Mouse (Mus musculus) heart, embryonic 15.5 days (tissue): Measurements from ENCODE around the gene Rgs14. TPM values are rescaled to one million over a fixed set of nuclear protein-coding genes. Genes with fewer than 3 reads are reported as not detected.

Experiments
- ATAC-seq: fragments of 200-750 bp; cut with Nextera tagmentation; replicated peaks from 2 replicates; pipeline ENCODE4 v1.8.0; 2017; ENCODE audit warnings: low read depth, moderate TSS enrichment; ENCODE audit not compliant: insufficient number of reproducible peaks, insufficient read depth, low FRiP score
- H3K27ac ChIP-seq: fragments of 300-500 bp; sonication (generic); 2 replicates; pipeline ENCODE4 v1.5.1; 2015; ENCODE audit warnings: mild to moderate bottlenecking, inconsistent platforms
- H3K27me3 ChIP-seq: fragments of 300-500 bp; sonication (generic); 2 replicates; pipeline ENCODE4 v1.6.1; 2015; ENCODE audit warnings: inconsistent platforms
- H3K36me3 ChIP-seq: fragments of 300-500 bp; sonication (generic); 2 replicates; pipeline ENCODE4 v1.6.1; 2015; ENCODE audit warnings: mild to moderate bottlenecking, inconsistent platforms
- H3K4me1 ChIP-seq: fragments of 300-500 bp; sonication (generic); replicated peaks from 2 replicates; pipeline ENCODE4 v1.6.1; 2015; ENCODE audit warnings: inconsistent platforms
- H3K4me2 ChIP-seq: fragments of 300-500 bp; sonication (generic); 2 replicates; pipeline ENCODE4 v1.6.1; 2015; ENCODE audit warnings: inconsistent platforms, mild to moderate bottlenecking, moderate library complexity
- H3K4me3 ChIP-seq: fragments of 300-500 bp; sonication (generic); 2 replicates; pipeline ENCODE4 v1.5.1; 2015; ENCODE audit warnings: mild to moderate bottlenecking, inconsistent platforms
- H3K9ac ChIP-seq: fragments of 300-500 bp; sonication (generic); 2 replicates; pipeline ENCODE4 v1.6.1; 2015; ENCODE audit warnings: mild to moderate bottlenecking, inconsistent platforms
- H3K9me3 ChIP-seq: fragments of 300-500 bp; sonication (generic); replicated peaks from 2 replicates; pipeline ENCODE4 v1.6.1; 2016; ENCODE audit warnings: inconsistent platforms
- WGBS: fragments of 180-500 bp; shearing (Covaris S2); methylation state at CpG from one replicate; pipeline ENCODE4 v1.1.7; 2015; ENCODE audit warnings: mixed read lengths; 5-methylcytosine and 5-hydroxymethylcytosine counted together
- polyA plus RNA-seq: library from polyadenylated mRNA; unstranded; fragments of >200 nt; fragmentation: Nextera tagmentation; extraction: Ambion mirVana; gene quantifications from 2 replicates; pipeline ENCODE4 v1.2.1, GENCODE M21; 2015

Rgs14 gene
- polyA plus RNA-seq, 1 experiment from 2014 or later = 0.42 TPM

- H3K36me3 ChIP-seq = peaks cover 31% of the 10 kb centered on the region
- H3K4me3 ChIP-seq = peak overlapping the region; percentile 90
- no peak overlapping the region for H3K27ac ChIP-seq
Measured at GRCm38 (mm10) chr13:55361145-55361544, 8.4 kb upstream of the Rgs14 start.

GRCm38 (mm10) chr13:55361974-55362452 is 7.5 kb upstream of the Rgs14 start:
- H3K27ac ChIP-seq = peak overlapping the region; percentile 95
- peak; percentile 33 for ATAC-seq
- H3K9ac ChIP-seq = peak overlapping the region; percentile 93
- peak overlapping the region; percentile 90 for H3K4me3 ChIP-seq
- peak overlapping the region; percentile 75 for H3K4me2 ChIP-seq
- H3K9me3 ChIP-seq = no peaks in the 10 kb centered on the region
- peaks cover 21% of the 10 kb centered on the region for H3K4me1 ChIP-seq
- peaks cover 24% of the 10 kb centered on the region for H3K36me3 ChIP-seq
- WGBS = under 1% methylated on average over 32 of the region's 32 CpGs
- peaks cover 2% of the 10 kb centered on the region; the same call in 1 of the 2 replicates for H3K27me3 ChIP-seq

More at GRCm38 (mm10) chr13:55361145-55361544, 8.4 kb upstream of the Rgs14 start:
- peak overlapping the region; percentile 75 for H3K4me2 ChIP-seq
- H3K9me3 ChIP-seq = no peaks in the 10 kb centered on the region
- H3K27me3 ChIP-seq = no peaks in the 10 kb centered on the region
- peaks cover 21% of the 10 kb centered on the region for H3K4me1 ChIP-seq
- no peak for ATAC-seq
- H3K9ac ChIP-seq = peak overlapping the region; percentile 93; the same call in 1 of the 2 replicates

GRCm38 (mm10) chr13:55362453-55363060 is 7.0 kb upstream of the Rgs14 start, which contains the start of gene Lman2:
TSS of gene Lman2 (minus strand) at chr13:55362783.
- Histone ChIP-seq H3K4me3 (peak within 1 kb of the TSS; percentile 90), H3K27me3 (peaks cover 4% of the 10 kb centered on the region; the same call in 1 of the 2 replicates), H3K4me2 (peak within 1 kb of the TSS; percentile 75), H3K9me3 (no peaks in the 10 kb centered on the region), H3K36me3 (peaks cover 19% of the 10 kb centered on the region), H3K9ac (peak within 1 kb of the TSS; percentile 93), H3K27ac (peak within 1 kb of the TSS; percentile 95), H3K4me1 (peaks cover 21% of the 10 kb centered on the region)
- WGBS = under 1% methylated on average over 35 of the region's 35 CpGs
- peak; percentile 98 for ATAC-seq

GRCm38 (mm10) chr13:55368401-55368800 is 1.1 kb upstream of the Rgs14 start:
- Histone ChIP-seq H3K4me2 (no peak overlapping the region), H3K36me3 (no peaks in the 10 kb centered on the region), H3K27ac (no peak overlapping the region), H3K4me3 (no peak overlapping the region), H3K4me1 (peaks cover 7% of the 10 kb centered on the region), H3K9ac (no peak overlapping the region), H3K27me3 (peaks cover 37% of the 10 kb centered on the region), H3K9me3 (no peaks in the 10 kb centered on the region)
- WGBS = 70% methylated on average over 7 of the region's 7 CpGs
- ATAC-seq = no peak

- ATAC-seq = no peak; the same call in 1 of the 2 replicates
- WGBS = 25% methylated on average over 3 of the region's 3 CpGs
- peak overlapping the region; percentile 37 for H3K4me2 ChIP-seq
- no peaks in the 10 kb centered on the region for H3K9me3 ChIP-seq
- H3K27me3 ChIP-seq = peaks cover 55% of the 10 kb centered on the region
- H3K36me3 ChIP-seq = no peaks in the 10 kb centered on the region
- H3K4me3 ChIP-seq = peak overlapping the region; percentile 31; the same call in 1 of the 2 replicates
- H3K9ac ChIP-seq = no peak overlapping the region; the same call in 1 of the 2 replicates
- peaks cover 7% of the 10 kb centered on the region for H3K4me1 ChIP-seq
- no peak overlapping the region for H3K27ac ChIP-seq
Measured at GRCm38 (mm10) chr13:55370234-55370633, 702 bp downstream of the Rgs14 start.

- no peak overlapping the region for H3K27ac ChIP-seq
- 66% methylated on average over 8 of the region's 8 CpGs for WGBS
- H3K4me2 ChIP-seq = no peak overlapping the region
- no peak for ATAC-seq
- H3K9ac ChIP-seq = no peak overlapping the region
- H3K27me3 ChIP-seq = peaks cover 62% of the 10 kb centered on the region
- H3K4me3 ChIP-seq = no peak overlapping the region
- H3K36me3 ChIP-seq = no peaks in the 10 kb centered on the region
- H3K4me1 ChIP-seq = peaks cover 7% of the 10 kb centered on the region
- no peaks in the 10 kb centered on the region for H3K9me3 ChIP-seq
Measured at GRCm38 (mm10) chr13:55371007-55371681, 1.6 kb downstream of the Rgs14 start.

GRCm38 (mm10) chr13:55371740-55372139 is 2.2 kb downstream of the Rgs14 start:
- H3K9me3 ChIP-seq = no peaks in the 10 kb centered on the region
- no peak overlapping the region for H3K9ac ChIP-seq
- H3K36me3 ChIP-seq = no peaks in the 10 kb centered on the region
- WGBS = 54% methylated on average over 5 of the region's 5 CpGs
- H3K4me3 ChIP-seq = no peak overlapping the region
- H3K4me1 ChIP-seq = peaks cover 7% of the 10 kb centered on the region
- no peak for ATAC-seq
- no peak overlapping the region for H3K27ac ChIP-seq
- peaks cover 62% of the 10 kb centered on the region for H3K27me3 ChIP-seq
- H3K4me2 ChIP-seq = no peak overlapping the region

- 55% methylated on average over 6 of the region's 6 CpGs for WGBS
Measured at GRCm38 (mm10) chr13:55374206-55374924, 4.8 kb downstream of the Rgs14 start.

GRCm38 (mm10) chr13:55375877-55376276 is 6.3 kb downstream of the Rgs14 start:
- Histone ChIP-seq H3K9me3 (no peaks in the 10 kb centered on the region), H3K4me1 (peaks cover 4% of the 10 kb centered on the region; the same call in 1 of the 2 replicates), H3K9ac (no peak overlapping the region), H3K4me3 (no peak overlapping the region), H3K4me2 (no peak overlapping the region), H3K27ac (no peak overlapping the region), H3K27me3 (peaks cover 86% of the 10 kb centered on the region), H3K36me3 (no peaks in the 10 kb centered on the region)
- WGBS = 60% methylated on average over 2 of the region's 2 CpGs
- no peak for ATAC-seq

More at GRCm38 (mm10) chr13:55374206-55374924, 4.8 kb downstream of the Rgs14 start:
- H3K27me3 ChIP-seq = peaks cover 80% of the 10 kb centered on the region
- ATAC-seq = no peak
- no peak overlapping the region for H3K9ac ChIP-seq
- H3K9me3 ChIP-seq = no peaks in the 10 kb centered on the region
- H3K4me1 ChIP-seq = peaks cover 9% of the 10 kb centered on the region
- no peak overlapping the region for H3K27ac ChIP-seq
- no peaks in the 10 kb centered on the region for H3K36me3 ChIP-seq
- no peak overlapping the region for H3K4me3 ChIP-seq
- no peak overlapping the region for H3K4me2 ChIP-seq

- Histone ChIP-seq H3K9ac (no peak overlapping the region), H3K27me3 (peaks cover 78% of the 10 kb centered on the region), H3K4me3 (no peak overlapping the region; the same call in 1 of the 2 replicates), H3K9me3 (no peaks in the 10 kb centered on the region), H3K4me1 (peaks cover 4% of the 10 kb centered on the region; the same call in 1 of the 2 replicates), H3K4me2 (0 out of 2 replicates have a peak overlapping the region, but pooled peaks have one; percentile 18), H3K36me3 (no peaks in the 10 kb centered on the region), H3K27ac (no peak overlapping the region)
- no peak for ATAC-seq
- WGBS = 11% methylated on average over 32 of the region's 32 CpGs
Measured at GRCm38 (mm10) chr13:55378907-55379580, 9.5 kb downstream of the Rgs14 start.
